Mouse (Mus musculus): ENCODE results near the gene Tas2r136.

Gene Tas2r136

DNA sequence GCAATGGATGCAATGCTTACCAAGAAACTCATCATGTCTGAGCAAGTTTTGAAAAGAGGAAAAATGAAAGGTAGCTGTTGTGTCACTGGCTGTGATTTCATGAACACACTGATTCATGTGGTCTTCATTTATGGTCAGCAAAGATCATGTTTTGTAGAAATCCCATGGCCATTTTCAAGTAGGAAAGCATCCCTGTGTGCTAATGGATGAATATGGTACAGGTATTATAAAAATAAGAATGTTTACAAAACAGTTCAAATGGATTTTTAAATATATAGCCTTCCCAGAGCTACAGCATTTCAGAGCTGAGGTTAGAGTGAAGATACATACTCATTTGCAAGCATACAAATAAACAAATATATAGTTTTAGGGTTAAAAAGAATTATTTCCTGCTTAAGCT is at the start of gene Tas2r136:
Gene Tas2r136 (minus strand): TSS at position 101 of the 400 bp plus-strand sequence.
- no peak for DNase-seq

DNA sequence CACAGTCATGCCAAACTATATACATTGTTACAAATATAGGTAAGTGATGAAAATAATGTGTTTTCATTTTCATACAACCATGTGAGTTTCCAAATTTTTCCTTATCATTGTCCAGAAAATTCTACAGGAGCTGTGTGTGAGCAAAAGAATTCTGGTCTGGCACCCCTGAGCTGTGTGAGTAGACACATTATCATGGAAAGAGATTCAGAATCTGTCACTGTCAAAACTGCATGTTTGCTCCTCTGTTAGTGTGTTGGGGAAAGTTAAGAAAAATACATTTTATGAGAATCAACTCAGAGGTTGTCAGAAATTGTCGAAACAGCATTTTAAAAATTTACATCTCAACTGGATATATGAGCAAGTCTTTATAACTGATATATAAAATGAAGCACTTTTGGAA is 24.6 kb upstream of the Tas2r136 start, which contains the start of gene Tas2r117:
Gene Tas2r117 (plus strand): TSS at position 301 of the 400 bp plus-strand sequence.
- no peak for DNase-seq

- DNase-seq: no peak
These were observed 17.4 kb upstream of the Tas2r136 start for GRCm38 (mm10) chr6:132795393-132795792.

- DNase-seq: no peak
These were observed 16.1 kb downstream of the Tas2r136 start, which contains the start of gene Tas2r102 for GRCm38 (mm10) chr6:132761831-132762230. Gene Tas2r102, plus strand, starts transcription at chr6:132762131.

DNA sequence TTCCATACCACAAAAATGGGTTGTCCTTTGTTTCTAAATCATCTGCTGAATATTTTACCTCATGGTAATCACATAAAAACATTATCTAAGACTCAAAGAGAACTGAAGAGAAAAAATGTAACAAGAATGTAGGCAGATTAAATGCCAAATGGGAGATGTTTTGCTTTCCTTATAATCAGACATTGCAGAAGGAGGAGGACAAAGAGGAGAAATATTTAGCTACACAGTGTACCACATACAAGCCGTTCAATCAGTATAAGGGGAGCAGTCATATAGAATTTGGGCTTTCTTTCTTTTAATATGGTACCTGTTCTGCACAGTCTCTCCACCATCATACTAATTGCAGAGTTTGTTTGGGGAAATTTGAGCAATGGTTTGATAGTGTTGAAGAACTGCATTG is 23.5 kb downstream of the Tas2r136 start, which contains the start of gene Tas2r124:
Gene Tas2r124 (plus strand): TSS at position 301 of the 400 bp plus-strand sequence.
- DNase-seq: no peak

GRCm38 (mm10) chr6:132750206-132750605 is 27.8 kb downstream of the Tas2r136 start:
- no peak for DNase-seq

- no peak for DNase-seq
These were observed 40.0 kb downstream of the Tas2r136 start, which contains the start of gene Tas2r115 for GRCm38 (mm10) chr6:132737935-132738334. Gene Tas2r115, minus strand, starts transcription at chr6:132738035.
